Mouse (Mus musculus) embryonic fibroblast, embryonic 13.5 days (primary cell): ENCODE measurements around the gene Cdkal1.

Source experiments
- CTCF ChIP-seq: IDR thresholded peaks from 2 replicates; pipeline ENCODE4 v1.5.1; 2011; ENCODE audit warnings: mild to moderate bottlenecking, control low read depth, low read length, moderate library complexity, borderline replicate concordance; ENCODE audit not compliant: insufficient read depth
- POLR2A ChIP-seq: IDR thresholded peaks from 2 replicates; pipeline ENCODE4 v1.6.1; 2011; ENCODE audit warnings: low read depth, mild to moderate bottlenecking, control low read depth, low read length, moderate library complexity

DNA sequence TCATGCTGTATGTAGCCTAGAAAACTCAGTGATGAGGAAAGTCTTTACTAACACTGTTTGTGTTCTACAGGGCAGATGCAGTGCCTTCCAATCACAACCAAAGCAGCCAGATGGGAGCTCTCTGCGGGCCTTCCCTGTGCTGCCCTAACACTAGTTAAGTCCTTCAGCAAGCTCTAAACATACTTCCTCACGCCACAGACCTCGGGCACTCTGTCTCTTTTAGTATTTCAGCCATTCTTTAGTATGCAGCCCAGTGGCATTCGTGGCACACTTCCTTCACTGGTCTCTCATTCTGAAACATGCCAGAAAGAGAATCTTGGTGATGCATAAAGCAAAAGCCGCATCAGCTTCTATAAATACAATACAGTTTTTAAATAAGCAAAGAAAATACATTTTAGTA is 246.0 kb downstream of the Cdkal1 start:
- TF ChIP-seq POLR2A: no peak
- no peak for TF ChIP-seq CTCF
